Mouse (Mus musculus) layer of hippocampus, adult 2 months (tissue): ENCODE measurements around the gene Klk1. TPM values are rescaled to one million over a fixed set of nuclear protein-coding genes. Genes with fewer than 3 reads are reported as not detected.
"Not testable (repeated sequence)": the region's sequence is repeated elsewhere in the genome, so short reads cannot be mapped to it uniquely, and the experiment has no call there.

ENCODE experiments used
- DNase-seq, 2 experiments: peaks; one replicate each; pipeline ENCODE4 v3.0.0; 2022; ENCODE audit warnings: low spot score in 2 of 2
- H3K27ac ChIP-seq: fragments of 200-600 bp; 2 replicates; pipeline ENCODE4 v1.8.1; 2022
- H3K4me3 ChIP-seq: fragments of 200-600 bp; 2 replicates; pipeline ENCODE4 v1.8.1; 2022; ENCODE audit warnings: mild to moderate bottlenecking
- CTCF ChIP-seq: fragments of 200-600 bp; conservative IDR thresholded peaks from 2 replicates; pipeline ENCODE4 v1.8.1; 2022; ENCODE audit warnings: antibody characterized with exemption, mild to moderate bottlenecking, moderate library complexity
- total RNA-seq, 2 experiments: library from RNA; stranded (reverse); gene quantifications; 2 replicates each; pipeline ENCODE4 v1.2.3; 2021

Klk1 gene
- total RNA-seq, 2 experiments from 2014 or later: not detected

DNA sequence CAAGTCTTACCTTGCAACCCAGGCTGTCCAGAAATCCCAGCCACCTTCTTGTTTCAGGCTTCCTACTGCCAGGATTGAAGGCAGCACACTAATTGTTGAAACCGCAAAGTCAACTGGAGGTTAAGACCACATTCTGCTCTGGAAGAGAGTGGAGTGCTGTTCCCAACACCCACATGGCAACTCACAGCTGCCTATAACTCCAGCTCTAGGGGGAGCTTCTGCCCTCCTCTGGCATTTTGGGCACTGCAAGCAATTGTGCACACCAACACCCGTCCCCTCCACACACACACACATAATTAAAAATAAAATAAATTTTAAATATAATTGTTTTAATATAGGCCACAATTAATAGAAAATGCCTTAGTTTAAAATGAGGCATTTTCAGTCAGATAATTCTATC, 16.0 kb downstream of the Klk1 start:
- H3K27ac ChIP-seq: no peak overlapping the region
- no peak for DNase-seq
- TF ChIP-seq CTCF: peak; percentile 56
- no peak overlapping the region for H3K4me3 ChIP-seq

DNA sequence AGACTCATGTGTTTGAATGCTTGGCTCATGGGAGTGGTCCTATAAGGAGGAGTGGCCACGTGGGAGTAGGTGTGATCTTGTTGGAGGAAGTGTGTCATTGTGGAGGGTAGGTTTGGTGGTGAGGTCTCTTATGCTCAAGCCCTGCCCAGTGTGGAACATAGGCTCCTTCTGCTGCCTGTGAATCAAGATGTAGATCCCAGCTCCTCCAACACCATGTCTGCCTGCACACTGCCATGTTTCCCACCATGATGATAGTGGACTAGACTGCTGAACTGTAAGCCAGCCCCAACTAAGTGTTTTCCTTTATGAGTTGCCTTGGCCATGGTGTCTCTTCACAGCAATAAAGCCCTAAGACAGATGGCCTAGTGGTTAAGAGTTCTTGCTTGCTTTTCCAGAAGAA, 18.9 kb downstream of the Klk1 start:
- H3K4me3 ChIP-seq: no peak overlapping the region
- TF ChIP-seq CTCF: no peak
- DNase-seq: no peak
- H3K27ac ChIP-seq: no peak overlapping the region

DNA sequence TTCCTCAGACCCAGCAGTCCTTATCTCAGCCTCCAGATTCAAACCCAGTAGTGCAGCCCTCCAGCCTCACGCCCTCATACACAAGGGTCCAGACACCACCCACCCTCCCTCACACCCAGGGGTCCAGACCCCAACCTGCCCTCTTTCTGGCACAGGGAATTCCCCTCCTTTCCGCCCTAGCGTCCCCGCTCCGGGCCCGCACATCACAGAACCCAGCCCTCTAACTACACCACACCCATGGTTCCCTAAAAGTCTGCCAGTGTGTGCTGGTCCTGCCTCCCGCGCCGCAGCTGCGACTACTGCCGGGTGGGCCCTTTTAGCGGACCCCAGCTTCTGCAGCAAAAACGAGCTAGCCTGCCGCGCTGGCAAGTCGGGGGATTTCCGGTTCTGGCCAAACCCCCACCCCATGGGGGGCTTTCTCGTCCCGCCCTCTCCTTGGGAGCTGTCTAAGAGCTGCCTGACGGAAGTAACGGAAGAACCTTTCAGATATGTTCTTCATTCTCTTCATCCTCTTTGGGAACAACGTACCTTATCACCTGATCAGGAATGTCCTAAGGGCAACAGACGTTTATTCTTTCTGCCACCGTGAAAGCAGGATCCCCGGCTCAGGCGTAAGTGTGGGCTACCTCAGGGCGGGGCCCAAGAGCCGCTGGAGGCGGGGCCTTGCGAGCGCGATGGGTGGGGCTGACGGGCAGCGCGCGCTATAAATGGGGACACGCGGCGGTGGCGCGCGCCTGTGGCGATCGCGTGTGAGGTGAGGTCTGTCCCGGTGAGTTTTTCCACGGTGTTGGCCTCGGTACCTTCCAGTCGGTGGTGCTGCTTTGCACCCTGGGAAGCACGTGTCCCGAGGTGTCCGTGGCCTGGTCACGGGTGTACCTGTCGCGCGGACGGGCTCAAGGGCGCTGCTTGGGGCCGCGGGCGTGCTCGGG, 21.2 kb downstream of the Klk1 start, which contains the start of the genes 1700028J19Rik and 2410002F23Rik:
TSS of gene 1700028J19Rik (minus strand) at position 641 of the 929 bp plus-strand sequence.
TSS of gene 2410002F23Rik (plus strand) at position 668 of the 929 bp plus-strand sequence.
- no peak for TF ChIP-seq CTCF
- peak within 1 kb of the TSS; percentile 99 for H3K4me3 ChIP-seq
- DNase-seq: peak; percentile 89 to 91
- peak within 1 kb of the TSS; percentile 100 for H3K27ac ChIP-seq

DNA sequence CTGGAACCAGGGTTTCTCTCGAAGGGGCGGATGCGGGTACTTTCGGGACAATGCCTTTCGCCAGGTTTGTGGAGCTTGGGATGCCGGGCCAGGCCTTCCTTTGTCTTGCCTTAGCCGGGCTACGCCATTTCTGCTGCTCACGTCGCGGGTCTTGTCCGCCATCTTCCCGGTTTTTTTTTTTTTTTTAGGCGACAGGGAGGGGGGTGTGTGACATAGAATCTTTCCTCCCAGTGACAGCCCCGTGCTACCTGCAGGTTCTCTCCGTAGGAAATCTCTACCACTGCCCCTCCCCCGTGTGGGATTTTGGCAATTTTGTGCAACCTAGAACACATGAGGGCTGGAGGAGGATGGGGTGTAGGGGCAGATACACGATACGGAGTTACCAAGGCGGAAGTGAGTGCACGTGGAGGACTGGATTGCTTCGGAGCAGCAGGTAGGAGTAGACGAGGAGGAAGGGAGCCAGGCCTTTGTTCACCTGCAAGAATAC, 21.9 kb downstream of the Klk1 start:
- Histone ChIP-seq H3K27ac (peak overlapping the region; percentile 100), H3K4me3 (peak overlapping the region; percentile 99)
- DNase-seq: peak in 1 of 2 experiments; percentile 48
- TF ChIP-seq CTCF: no peak

GRCm38 (mm10) chr7:44247971-44248370, 22.8 kb downstream of the Klk1 start:
- Histone ChIP-seq H3K4me3 (peak overlapping the region; percentile 99; the same call in 1 of the 2 replicates), H3K27ac (no peak overlapping the region)

GRCm38 (mm10) chr7:44249248-44249647, 24.1 kb downstream of the Klk1 start:
- Histone ChIP-seq H3K4me3 (no peak overlapping the region), H3K27ac (no peak overlapping the region)
- DNase-seq: no peak
- no peak for TF ChIP-seq CTCF

More at GRCm38 (mm10) chr7:44247971-44248370, 22.8 kb downstream of the Klk1 start:
- DNase-seq: no peak
- TF ChIP-seq CTCF: no peak

DNA sequence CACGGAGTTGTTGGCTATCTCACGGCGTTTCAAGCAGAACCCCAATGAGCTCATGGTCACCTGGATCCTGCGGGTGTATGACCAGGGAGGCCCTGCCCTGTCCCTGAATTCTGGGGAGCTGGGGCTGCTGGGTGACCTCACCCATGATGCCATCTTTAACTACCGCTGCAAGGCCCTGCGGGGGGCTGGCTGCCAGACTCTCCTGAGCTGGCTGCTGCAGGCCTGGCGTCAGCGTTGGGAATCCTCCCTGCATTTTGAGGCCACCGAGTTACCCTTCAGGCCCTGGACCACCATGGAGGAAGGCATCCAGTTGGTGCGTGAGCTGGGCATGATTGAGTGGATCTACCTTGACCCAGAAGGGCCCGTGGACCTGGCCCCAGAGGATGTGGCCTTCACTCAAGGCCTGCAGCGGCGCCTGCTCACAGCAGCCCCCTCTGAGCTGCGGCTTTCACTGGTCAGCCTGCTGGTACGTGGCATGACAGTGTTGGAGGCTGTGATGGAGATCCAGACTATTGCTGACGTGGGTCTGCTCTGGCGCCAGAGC, 25.6 kb downstream of the Klk1 start:
- H3K4me3 ChIP-seq, DNase-seq, H3K27ac ChIP-seq: not testable (repeated sequence)

DNA sequence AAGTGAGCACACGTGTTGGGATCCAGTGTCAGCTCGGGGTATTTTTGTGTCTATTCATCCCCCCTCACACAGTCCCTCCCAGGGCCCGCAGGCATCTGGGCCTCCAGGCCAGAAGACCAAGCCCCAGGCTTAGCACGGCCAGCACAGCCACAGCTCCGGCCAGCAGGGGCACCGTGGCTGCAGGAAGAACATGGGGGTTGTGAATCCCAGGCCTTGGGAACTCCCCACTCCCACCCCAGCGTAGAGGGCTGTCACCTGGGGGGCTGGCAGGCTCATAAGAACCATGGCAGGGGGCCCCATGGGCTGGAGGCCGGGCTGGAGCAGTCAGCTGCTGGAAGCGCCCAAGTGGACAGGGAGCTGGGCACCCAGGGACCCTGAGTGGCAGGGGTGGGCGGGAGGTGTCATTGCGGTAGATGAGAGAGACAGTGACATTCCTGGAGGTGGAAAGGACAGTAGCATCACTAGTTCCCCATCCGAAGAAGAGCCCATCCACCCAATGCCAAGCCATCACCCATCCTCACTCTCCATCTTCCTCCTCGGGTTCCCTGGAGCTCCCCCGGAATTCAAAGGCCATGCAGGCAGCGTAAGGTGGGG, 28.0 kb downstream of the Klk1 start:
- H3K27ac ChIP-seq: no peak overlapping the region
- TF ChIP-seq CTCF: no peak
- DNase-seq: no peak
- no peak overlapping the region for H3K4me3 ChIP-seq

DNA sequence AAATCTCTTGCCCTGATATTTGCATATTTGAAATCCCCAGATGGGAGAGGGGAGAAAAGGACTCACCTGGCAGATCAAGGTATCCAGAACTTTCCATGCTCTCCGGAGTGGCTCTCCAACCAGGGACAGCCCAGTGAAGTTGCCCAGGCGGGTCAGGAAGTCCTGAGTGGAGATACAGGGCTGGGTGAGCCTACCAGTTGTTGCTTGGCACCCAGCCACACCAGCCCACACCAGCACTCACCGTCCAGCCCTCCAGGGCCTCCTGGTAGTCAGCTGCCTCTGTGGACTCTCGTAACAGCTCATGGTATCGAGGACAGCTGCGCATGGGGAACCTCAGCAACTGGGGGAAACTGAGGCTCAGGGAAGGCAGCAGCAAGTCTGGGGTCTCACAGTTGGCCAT, 29.8 kb downstream of the Klk1 start:
- H3K4me3 ChIP-seq: no peak overlapping the region
- no peak for TF ChIP-seq CTCF
- no peak overlapping the region for H3K27ac ChIP-seq
- no peak for DNase-seq

- no peak for TF ChIP-seq CTCF
- Histone ChIP-seq H3K27ac (no peak within 1 kb of the TSS), H3K4me3 (no peak within 1 kb of the TSS)
- no peak for DNase-seq
Measured at GRCm38 (mm10) chr7:44257278-44257677, 32.1 kb downstream of the Klk1 start, which contains the start of gene Acp4. Gene Acp4 (minus strand): TSS chr7:44257378.

GRCm38 (mm10) chr7:44260410-44260809, 35.2 kb downstream of the Klk1 start:
- TF ChIP-seq CTCF: no peak
- H3K4me3 ChIP-seq: no peak overlapping the region
- H3K27ac ChIP-seq: no peak overlapping the region
- no peak for DNase-seq

GRCm38 (mm10) chr7:44261147-44261546, 36.0 kb downstream of the Klk1 start, which contains the start of gene Gm15517:
Gene Gm15517 (plus strand): TSS chr7:44261447.
- no peak within 1 kb of the TSS for H3K4me3 ChIP-seq
- no peak for TF ChIP-seq CTCF
- DNase-seq: no peak

More at GRCm38 (mm10) chr7:44261147-44261546, 36.0 kb downstream of the Klk1 start, which contains the start of gene Gm15517:
- no peak within 1 kb of the TSS for H3K27ac ChIP-seq
